Mouse (Mus musculus) stomach, embryonic 14.5 days (tissue): Measurements from ENCODE around the gene Chst13. TPM values are rescaled to one million over a fixed set of nuclear protein-coding genes. Genes with fewer than 3 reads are reported as not detected.

Experiments
- ATAC-seq: fragments of 200-750 bp; cut with Nextera tagmentation; 2 replicates; pipeline ENCODE4 v1.8.0; 2017; ENCODE audit warnings: low read depth, moderate TSS enrichment; ENCODE audit not compliant: insufficient number of reproducible peaks, insufficient read depth, low FRiP score
- H3K27ac ChIP-seq: fragments of 300-500 bp; sonication (generic); 2 replicates; pipeline ENCODE4 v1.5.1; 2014; ENCODE audit warnings: mild to moderate bottlenecking, low read length, moderate library complexity, mixed read lengths
- H3K27me3 ChIP-seq: fragments of 300-500 bp; sonication (generic); 2 replicates; pipeline ENCODE4 v1.6.1; 2014; ENCODE audit warnings: low read length, control low read depth, mixed read lengths; ENCODE audit not compliant: control insufficient read depth, insufficient read depth
- H3K36me3 ChIP-seq: fragments of 300-500 bp; sonication (generic); 2 replicates; pipeline ENCODE4 v1.6.1; 2014; ENCODE audit warnings: mild to moderate bottlenecking, control low read depth, low read length, moderate library complexity, mixed read lengths; ENCODE audit not compliant: control insufficient read depth, insufficient read depth
- H3K4me1 ChIP-seq: fragments of 300-500 bp; sonication (generic); 2 replicates; pipeline ENCODE4 v1.6.1; 2014; ENCODE audit warnings: low read length, control low read depth, mixed read lengths; ENCODE audit not compliant: control insufficient read depth, insufficient read depth
- H3K4me2 ChIP-seq: fragments of 300-500 bp; sonication (generic); replicated peaks from 2 replicates; pipeline ENCODE4 v1.6.1; 2014; ENCODE audit warnings: low read depth, low read length, control low read depth
- H3K4me3 ChIP-seq: fragments of 300-500 bp; sonication (generic); 2 replicates; pipeline ENCODE4 v1.5.1; 2014; ENCODE audit warnings: low read depth, low read length, control low read depth
- H3K9ac ChIP-seq: fragments of 300-500 bp; sonication (generic); replicated peaks from 2 replicates; pipeline ENCODE4 v1.6.1; 2014; ENCODE audit warnings: low read depth, mild to moderate bottlenecking, control low read depth, low read length, moderate library complexity, mixed read lengths
- H3K9me3 ChIP-seq: fragments of 300-500 bp; sonication (generic); 2 replicates; pipeline ENCODE4 v1.6.1; 2016; ENCODE audit warnings: low read depth, low read length, control low read depth; ENCODE audit not compliant: control insufficient read depth
- WGBS: fragments of 180-500 bp; shearing (Covaris S2); extraction: QIAGEN DNeasy Blood & Tissue Kit; methylation state at CpG from one replicate; pipeline ENCODE4 v1.1.7; 2014; 5-methylcytosine and 5-hydroxymethylcytosine counted together
- polyA plus RNA-seq: library from polyadenylated mRNA; unstranded; fragments of >200 nt; fragmentation: Nextera tagmentation; extraction: Ambion mirVana; gene quantifications from 2 replicates; pipeline ENCODE4 v1.2.1, GENCODE M21; 2014

Chst13 gene
- 0.25 and 0.39 TPM in 2 replicates for polyA plus RNA-seq

- H3K4me2 ChIP-seq = peak within 1 kb of the TSS; percentile 40
- H3K9ac ChIP-seq = no peak within 1 kb of the TSS
- no peaks in the 10 kb centered on the region for H3K27me3 ChIP-seq
- peak within 1 kb of the TSS; percentile 9; the same call in 1 of the 2 replicates for H3K4me3 ChIP-seq
- no peaks in the 10 kb centered on the region for H3K36me3 ChIP-seq
- H3K27ac ChIP-seq = no peak within 1 kb of the TSS
- H3K4me1 ChIP-seq = no peaks in the 10 kb centered on the region
- 2% methylated on average over 22 of the region's 22 CpGs for WGBS
- H3K9me3 ChIP-seq = no peaks in the 10 kb centered on the region
- no peak for ATAC-seq
These were observed at the start of gene Chst13 for GRCm38 (mm10) chr6:90324991-90325390. Gene Chst13, minus strand, starts transcription at chr6:90325185.

- Histone ChIP-seq H3K4me3 (no peak overlapping the region), H3K9me3 (no peaks in the 10 kb centered on the region), H3K4me2 (no peak overlapping the region), H3K27ac (no peak overlapping the region), H3K36me3 (peaks cover 53% of the 10 kb centered on the region), H3K27me3 (no peaks in the 10 kb centered on the region), H3K4me1 (peaks cover 20% of the 10 kb centered on the region), H3K9ac (no peak overlapping the region)
- 77% methylated on average over 4 of the region's 4 CpGs for WGBS
- no peak for ATAC-seq
These were observed 49.7 kb upstream of the Chst13 start for GRCm38 (mm10) chr6:90374647-90375046.

- WGBS = under 1% methylated on average over 81 of the region's 98 CpGs
- Histone ChIP-seq H3K4me1 (peaks cover 22% of the 10 kb centered on the region), H3K9ac (peak overlapping the region; percentile 67), H3K9me3 (no peaks in the 10 kb centered on the region), H3K4me2 (peak overlapping the region; percentile 97), H3K4me3 (peak overlapping the region; percentile 81), H3K27ac (peak overlapping the region; percentile 50; the same call in 1 of the 2 replicates), H3K27me3 (no peaks in the 10 kb centered on the region), H3K36me3 (peaks cover 22% of the 10 kb centered on the region)
- peak; percentile 60 for ATAC-seq
These were observed 45.0 kb upstream of the Chst13 start for GRCm38 (mm10) chr6:90369725-90370553.

GRCm38 (mm10) chr6:90368976-90369724, 44.2 kb upstream of the Chst13 start, which contains the start of gene Zxdc:
Gene Zxdc, plus strand, starts transcription at chr6:90369492.
- H3K36me3 ChIP-seq = peaks cover 16% of the 10 kb centered on the region
- peak within 1 kb of the TSS; percentile 50; the same call in 1 of the 2 replicates for H3K27ac ChIP-seq
- H3K4me3 ChIP-seq = peak within 1 kb of the TSS; percentile 81
- H3K9me3 ChIP-seq = no peaks in the 10 kb centered on the region
- peak within 1 kb of the TSS; percentile 67 for H3K9ac ChIP-seq
- peak within 1 kb of the TSS; percentile 97 for H3K4me2 ChIP-seq
- 6% methylated on average over 40 of the region's 41 CpGs for WGBS
- no peaks in the 10 kb centered on the region for H3K27me3 ChIP-seq
- peaks cover 22% of the 10 kb centered on the region for H3K4me1 ChIP-seq
- ATAC-seq = peak; percentile 97

GRCm38 (mm10) chr6:90363301-90363700, 38.3 kb upstream of the Chst13 start:
- H3K4me3 ChIP-seq = no peak overlapping the region
- H3K4me2 ChIP-seq = no peak overlapping the region
- H3K9ac ChIP-seq = no peak overlapping the region
- no peaks in the 10 kb centered on the region for H3K27me3 ChIP-seq
- no peak overlapping the region for H3K27ac ChIP-seq
- H3K9me3 ChIP-seq = no peaks in the 10 kb centered on the region
- no peak for ATAC-seq
- H3K36me3 ChIP-seq = no peaks in the 10 kb centered on the region
- WGBS = 77% methylated on average over 5 of the region's 5 CpGs
- H3K4me1 ChIP-seq = peaks cover 6% of the 10 kb centered on the region; the same call in 1 of the 2 replicates

- Histone ChIP-seq H3K9me3 (no peaks in the 10 kb centered on the region), H3K4me1 (peaks cover 6% of the 10 kb centered on the region; the same call in 1 of the 2 replicates), H3K4me3 (no peak overlapping the region), H3K4me2 (no peak overlapping the region), H3K36me3 (no peaks in the 10 kb centered on the region), H3K27ac (no peak overlapping the region; the same call in 1 of the 2 replicates), H3K27me3 (no peaks in the 10 kb centered on the region), H3K9ac (no peak overlapping the region)
- ATAC-seq = no peak
- WGBS = 82% methylated on average over 6 of the region's 6 CpGs
These were observed 36.1 kb upstream of the Chst13 start for GRCm38 (mm10) chr6:90360922-90361614.

GRCm38 (mm10) chr6:90360024-90360781, 35.2 kb upstream of the Chst13 start:
- Histone ChIP-seq H3K27ac (peak overlapping the region; percentile 2; the same call in 1 of the 2 replicates), H3K4me1 (peaks cover 6% of the 10 kb centered on the region; the same call in 1 of the 2 replicates), H3K27me3 (no peaks in the 10 kb centered on the region), H3K9me3 (no peaks in the 10 kb centered on the region), H3K4me3 (no peak overlapping the region), H3K9ac (no peak overlapping the region), H3K4me2 (no peak overlapping the region), H3K36me3 (no peaks in the 10 kb centered on the region)
- WGBS = 38% methylated on average over 7 of the region's 7 CpGs
- peak; percentile 47; the same call in 1 of the 2 replicates for ATAC-seq
